Mouse (Mus musculus) bone marrow macrophage, adult 2 months (primary cell): ENCODE data around the gene Chmp6. TPM values are rescaled to one million over a fixed set of nuclear protein-coding genes. Genes with fewer than 3 reads are reported as not detected.

Source experiments
- H3K27ac ChIP-seq: 2 replicates; pipeline ENCODE4 v1.5.1; 2012; ENCODE audit warnings: low read depth, low read length; ENCODE audit not compliant: insufficient read depth
- H3K4me1 ChIP-seq: 2 replicates; pipeline ENCODE4 v1.6.1; 2012; ENCODE audit warnings: low read length; ENCODE audit not compliant: control insufficient read depth, insufficient read depth
- H3K4me3 ChIP-seq: 2 replicates; pipeline ENCODE4 v1.5.1; 2012; ENCODE audit warnings: mild to moderate bottlenecking, low read length, moderate library complexity; ENCODE audit not compliant: insufficient read depth
- CTCF ChIP-seq: IDR thresholded peaks from 2 replicates; pipeline ENCODE4 v1.5.1; 2012; ENCODE audit warnings: low read depth, mild to moderate bottlenecking, low read length, moderate library complexity
- POLR2A ChIP-seq: IDR thresholded peaks from 2 replicates; pipeline ENCODE4 v1.6.1; 2012; ENCODE audit warnings: mild to moderate bottlenecking, low read depth, low read length, borderline replicate concordance
- polyA plus RNA-seq: library from polyadenylated mRNA; stranded (reverse); fragments of >200 nt; gene quantifications from 2 replicates; pipeline ENCODE4 v1.2.4, GENCODE M21; 2012; ENCODE audit not compliant: missing spikeins, insufficient read depth, insufficient read length

The Chmp6 gene
- polyA plus RNA-seq, 1 experiment: 34.0 TPM

- H3K4me1 ChIP-seq: 0 out of 2 replicates have a peak, but pooled peaks cover 2% of the 10 kb centered on the region
- no peak overlapping the region for H3K27ac ChIP-seq
- TF ChIP-seq CTCF (no peak), POLR2A (no peak)
- no peak overlapping the region for H3K4me3 ChIP-seq
Observed at GRCm38 (mm10) chr11:119966294-119966693, 53.1 kb downstream of the Chmp6 start.

GRCm38 (mm10) chr11:119967401-119967800 lies 54.2 kb downstream of the Chmp6 start:
- no peak overlapping the region for H3K27ac ChIP-seq

GRCm38 (mm10) chr11:119967892-119968291 lies 54.7 kb downstream of the Chmp6 start:
- Histone ChIP-seq H3K4me3 (no peak overlapping the region), H3K27ac (no peak overlapping the region), H3K4me1 (0 out of 2 replicates have a peak, but pooled peaks cover 2% of the 10 kb centered on the region)
- TF ChIP-seq CTCF (no peak), POLR2A (no peak)

More at GRCm38 (mm10) chr11:119967401-119967800, 54.2 kb downstream of the Chmp6 start:
- Histone ChIP-seq H3K4me3 (no peak overlapping the region), H3K4me1 (0 out of 2 replicates have a peak, but pooled peaks cover 2% of the 10 kb centered on the region)
- TF ChIP-seq CTCF (no peak), POLR2A (no peak)

Other genes with a start within 250 kb of the Chmp6 start
- gene Baiap2, start 29.3 kb downstream of the Chmp6 start, polyA plus RNA-seq: 38.5 and 41.8 TPM in 2 replicates
- gene Aatk, start 133.7 kb downstream of the Chmp6 start, polyA plus RNA-seq: 9.5 and 9.9 TPM in 2 replicates
- gene Cep131, start 173.4 kb downstream of the Chmp6 start, polyA plus RNA-seq: 13.5 and 13.8 TPM in 2 replicates
- gene Tepsin, start 185.3 kb downstream of the Chmp6 start, polyA plus RNA-seq: 20.2 and 21.8 TPM in 2 replicates
- 21.1 and 37.7 TPM in 2 replicates for gene Ndufaf8, start 185.5 kb downstream of the Chmp6 start, polyA plus RNA-seq
- gene Slc38a10, start 237.9 kb downstream of the Chmp6 start, polyA plus RNA-seq: 50.1 and 60.0 TPM in 2 replicates